In the genomic region with DNA sequence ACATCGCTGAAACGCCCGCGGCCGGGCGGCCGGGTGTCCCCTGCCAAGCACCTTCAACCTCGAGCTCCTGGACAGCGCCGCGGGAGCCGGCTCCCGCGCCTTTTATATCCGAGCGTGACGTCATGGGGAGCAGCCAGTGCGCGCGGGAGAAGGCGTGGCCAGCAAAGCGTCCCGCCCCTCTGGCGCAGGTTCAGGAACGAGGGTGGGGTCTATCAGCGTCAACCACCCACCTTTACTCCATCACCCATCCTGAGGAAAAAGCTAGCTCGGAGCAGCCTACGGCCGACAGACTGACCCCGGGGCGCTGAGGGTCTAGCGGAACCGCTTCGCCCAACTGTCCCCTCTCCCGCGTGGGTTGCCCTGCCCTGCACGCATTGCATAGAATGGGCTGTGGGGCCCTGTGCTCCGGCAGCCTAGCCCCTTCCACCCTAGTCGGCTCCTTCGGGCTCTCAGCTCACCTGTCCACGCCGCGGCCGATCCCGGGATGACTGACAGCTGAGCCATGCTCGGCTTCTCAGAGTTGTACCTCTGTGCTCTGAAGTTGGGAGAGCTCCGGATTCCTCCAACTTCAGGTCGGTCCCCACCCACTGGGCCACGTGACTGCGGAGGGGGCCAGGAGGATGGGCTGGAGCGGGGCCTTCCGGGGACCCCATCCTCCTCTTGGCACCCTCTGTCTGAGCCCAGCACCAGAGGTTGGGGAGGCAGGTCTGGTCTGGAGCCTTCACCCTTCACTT, we compare ENCODE assay signal across 8 mouse cellular contexts. TPM values are rescaled to one million over a fixed set of nuclear protein-coding genes. Genes with fewer than 3 reads are reported as not detected.
A peak's percentile ranks its signal among the peaks of the same experiment; 100 is the strongest.
DNase-seq lines count a peak whose midpoint lies in the region; ATAC-seq and TF ChIP-seq lines count a peak whose summit lies in the region.

A gene (minus strand): TSS at position 556 of the 734 bp plus-strand sequence.

- H3K9me3 ChIP-seq in embryonic facial prominence, embryonic 13.5 days = no peaks in the 10 kb centered on the region
- no peaks in the 10 kb centered on the region for H3K9me3 ChIP-seq in limb, embryonic 12.5 days
- H3K9me3 ChIP-seq in midbrain, embryonic 14.5 days (ENCODE audit: control insufficient read depth, low read length) = no peaks in the 10 kb centered on the region

- peak within 1 kb of the TSS; percentile 52 for H3K4me3 ChIP-seq in embryonic facial prominence, embryonic 13.5 days
- H3K4me3 ChIP-seq in kidney, adult 2 months (ENCODE audit: insufficient read depth, low read depth, low read length) = peak within 1 kb of the TSS; percentile 33
- peak within 1 kb of the TSS; percentile 53 for H3K4me3 ChIP-seq in limb, embryonic 12.5 days (replicated peaks)
- H3K4me3 ChIP-seq in midbrain, embryonic 14.5 days (replicated peaks; ENCODE audit: low read depth, low read length) = peak within 1 kb of the TSS; percentile 56

- H3K36me3 ChIP-seq in embryonic facial prominence, embryonic 13.5 days = no peaks in the 10 kb centered on the region
- H3K36me3 ChIP-seq in kidney, adult 2 months (ENCODE audit: control insufficient read depth, insufficient read depth, low read length) = no peaks in the 10 kb centered on the region
- H3K36me3 ChIP-seq in limb, embryonic 12.5 days = no peaks in the 10 kb centered on the region
- no peaks in the 10 kb centered on the region for H3K36me3 ChIP-seq in midbrain, embryonic 14.5 days (ENCODE audit: control insufficient read depth, insufficient read depth, low read length)

- peak; percentile 77 for ATAC-seq in embryonic facial prominence, embryonic 13.5 days (ENCODE audit: insufficient number of reproducible peaks, insufficient read depth, low FRiP score, low TSS enrichment, low read depth)
- peak; percentile 84 for ATAC-seq in limb, embryonic 12.5 days (ENCODE audit: insufficient number of reproducible peaks, insufficient read depth, low FRiP score, low TSS enrichment, low read depth)
- peak; percentile 90 for ATAC-seq in midbrain, embryonic 14.5 days (ENCODE audit: low FRiP score, low TSS enrichment)

- H3K9ac ChIP-seq in embryonic facial prominence, embryonic 13.5 days = peak within 1 kb of the TSS; percentile 58
- H3K9ac ChIP-seq in limb, embryonic 12.5 days (replicated peaks) = peak within 1 kb of the TSS; percentile 18; the same call in 1 of the 2 replicates
- peak within 1 kb of the TSS; percentile 57 for H3K9ac ChIP-seq in midbrain, embryonic 14.5 days (replicated peaks; ENCODE audit: low read length)

- H3K27ac ChIP-seq in embryonic facial prominence, embryonic 13.5 days = no peak within 1 kb of the TSS
- no peak within 1 kb of the TSS for H3K27ac ChIP-seq in kidney, adult 2 months (ENCODE audit: insufficient read depth, low read depth, low read length)
- no peak within 1 kb of the TSS for H3K27ac ChIP-seq in limb, embryonic 12.5 days
- H3K27ac ChIP-seq in midbrain, embryonic 14.5 days (replicated peaks; ENCODE audit: low read depth, low read length) = no peak within 1 kb of the TSS

- peaks cover 70% of the 10 kb centered on the region for H3K27me3 ChIP-seq in embryonic facial prominence, embryonic 13.5 days
- peaks cover 1% of the 10 kb centered on the region for H3K27me3 ChIP-seq in kidney, adult 2 months (replicated peaks; ENCODE audit: control insufficient read depth, insufficient read depth, low read length)
- peaks cover 62% of the 10 kb centered on the region for H3K27me3 ChIP-seq in limb, embryonic 12.5 days
- peaks cover 27% of the 10 kb centered on the region; the same call in 1 of the 2 replicates for H3K27me3 ChIP-seq in midbrain, embryonic 14.5 days (ENCODE audit: control insufficient read depth, insufficient read depth, low read length)

- peak; percentile 64 for DNase-seq in ovary, postnatal 36 days (ENCODE audit: low spot score)
- DNase-seq in ovary, adult 18-20 months (ENCODE audit: low spot score) = no peak
- DNase-seq in heart, adult 8-10 months (ENCODE audit: low spot score) = peak; percentile 31
- peak; percentile 70 for DNase-seq in kidney, adult 2 months
- peak; percentile 92 for DNase-seq in midbrain, embryonic 14.5 days
- DNase-seq in spleen, postnatal 4 days (ENCODE audit: low spot score in 2 of 2) = peak; percentile 76 to 85

- peak within 1 kb of the TSS; percentile 95 for H3K4me2 ChIP-seq in embryonic facial prominence, embryonic 13.5 days
- peak within 1 kb of the TSS; percentile 97 for H3K4me2 ChIP-seq in limb, embryonic 12.5 days
- peak within 1 kb of the TSS; percentile 94 for H3K4me2 ChIP-seq in midbrain, embryonic 14.5 days (ENCODE audit: low read length)

- 2% methylated on average over 52 of the region's 52 CpGs for WGBS in embryonic facial prominence, embryonic 13.5 days
- 2% methylated on average over 52 of the region's 52 CpGs for WGBS in kidney, adult 2 months
- 3% methylated on average over 51 of the region's 52 CpGs for WGBS in limb, embryonic 12.5 days
- under 1% methylated on average over 52 of the region's 52 CpGs for WGBS in midbrain, embryonic 14.5 days

- H3K4me1 ChIP-seq in embryonic facial prominence, embryonic 13.5 days = peaks cover 20% of the 10 kb centered on the region
- H3K4me1 ChIP-seq in kidney, adult 2 months (ENCODE audit: control insufficient read depth, insufficient read depth, low read length) = 0 out of 2 replicates have a peak, but pooled peaks cover 5% of the 10 kb centered on the region
- H3K4me1 ChIP-seq in limb, embryonic 12.5 days (replicated peaks) = peaks cover 12% of the 10 kb centered on the region
- 0 out of 2 replicates have a peak, but pooled peaks cover 3% of the 10 kb centered on the region for H3K4me1 ChIP-seq in midbrain, embryonic 14.5 days (ENCODE audit: control insufficient read depth, insufficient read depth, low read length)

- no peak for TF ChIP-seq CTCF in kidney, adult 2 months (conservative IDR thresholded peaks at IDR 0.05; ENCODE audit: insufficient read depth, insufficient read length, low read depth, low read length)

- no peak for TF ChIP-seq POLR2A in kidney, adult 2 months (IDR thresholded peaks at IDR 0.05; ENCODE audit: low read depth, low read length)

RNA-seq across cellular contexts. Expression of the gene that starts here (rescaled TPM):
- 0.48 and 0.63 TPM in 2 replicates for polyA plus RNA-seq in embryonic facial prominence, embryonic 13.5 days (2015; fragmentation: Nextera tagmentation; extraction: Ambion mirVana)
- under 1 TPM; 0.09 to 0.25 (median 0.19) TPM for total RNA-seq in heart, adult 8-10 months (2022)
- 1.6 and 1.7 TPM in 2 replicates for polyA plus RNA-seq in kidney, adult 2 months (2012; rRNA removed)
- polyA plus RNA-seq in limb, embryonic 12.5 days (2016; fragmentation: Nextera tagmentation; extraction: Ambion mirVana) = 0.10 and 0.16 TPM in 2 replicates
- 5.3 and 5.5 TPM in 2 replicates for polyA plus RNA-seq in midbrain, embryonic 14.5 days (2014; fragmentation: Nextera tagmentation; extraction: Ambion mirVana)

Comparison
In these comparisons a context has a peak if more than half of its experiments do, and no peak if none do; other contexts are left out.
1. Peak in ATAC-seq, H3K4me3 ChIP-seq, H3K9ac ChIP-seq and H3K4me2 ChIP-seq in embryonic facial prominence, embryonic 13.5 days; RNA of the gene not detected or under 1 TPM.
2. Peak in DNase-seq in heart, adult 8-10 months; RNA of the gene not detected or under 1 TPM.
3. Peak in ATAC-seq, H3K4me3 ChIP-seq, H3K9ac ChIP-seq and H3K4me2 ChIP-seq in limb, embryonic 12.5 days; RNA of the gene not detected or under 1 TPM.